Mouse (Mus musculus): ENCODE measurements around the gene Btg2.
A peak's percentile ranks its signal among the peaks of the same experiment; 100 is the strongest.

The Btg2 gene

DNA sequence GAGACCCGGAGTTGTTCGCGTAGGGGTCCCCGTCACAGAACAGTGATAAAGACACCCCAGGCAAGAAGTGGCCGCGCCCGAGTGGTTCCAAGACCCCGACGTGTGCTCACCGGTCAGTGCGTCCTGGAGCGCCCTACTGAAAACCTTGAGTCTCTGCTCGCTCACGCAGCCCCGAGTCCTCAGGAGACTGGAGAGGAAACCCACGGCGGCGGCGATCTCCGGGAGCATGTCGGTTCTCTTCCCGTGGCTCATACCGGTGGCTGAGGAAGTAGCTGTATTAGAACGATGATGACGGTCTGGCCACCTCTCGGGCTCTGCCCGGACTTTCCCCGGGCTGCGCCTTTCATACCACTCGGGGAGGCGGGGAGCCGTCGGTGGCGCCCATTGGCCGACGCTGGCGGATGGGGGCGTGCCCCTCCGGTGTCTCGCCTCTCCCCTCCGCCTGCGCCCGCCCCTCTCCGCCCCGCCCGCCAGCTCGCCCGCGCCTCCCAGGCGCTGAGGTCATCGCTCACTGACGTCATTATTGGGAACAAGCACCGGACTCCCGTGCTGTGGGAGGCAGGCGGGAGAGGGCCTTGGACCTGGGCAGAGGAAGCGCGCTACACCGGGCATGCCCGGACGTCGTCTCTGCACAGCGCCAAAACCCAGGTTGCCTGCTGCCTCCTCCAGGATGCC, at the start of gene Btg2:
Gene Btg2 (minus strand): TSS at position 319 of the 675 bp plus-strand sequence.
- peak; percentile 98 for DNase-seq

DNA sequence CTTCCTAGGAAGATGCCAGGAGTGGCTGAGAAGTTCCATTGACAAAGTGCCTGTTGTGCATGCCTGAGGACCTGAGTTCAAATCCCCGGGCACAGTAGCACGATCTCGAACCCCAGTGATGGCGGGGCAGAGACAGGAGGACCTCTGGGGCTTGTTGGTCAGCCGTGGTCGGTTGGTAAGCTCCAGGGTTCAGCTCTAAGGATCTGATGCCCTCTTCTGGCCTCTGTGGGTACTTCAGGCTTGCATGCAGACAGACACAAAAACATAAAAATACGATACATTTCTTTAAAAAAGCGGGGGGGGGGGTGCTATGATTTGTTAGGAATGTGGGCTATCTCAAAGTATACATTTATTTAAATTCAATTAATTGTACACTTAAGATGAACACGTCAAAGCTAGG, 43.3 kb upstream of the Btg2 start:
- peak; percentile 63 to 67 for DNase-seq

DNA sequence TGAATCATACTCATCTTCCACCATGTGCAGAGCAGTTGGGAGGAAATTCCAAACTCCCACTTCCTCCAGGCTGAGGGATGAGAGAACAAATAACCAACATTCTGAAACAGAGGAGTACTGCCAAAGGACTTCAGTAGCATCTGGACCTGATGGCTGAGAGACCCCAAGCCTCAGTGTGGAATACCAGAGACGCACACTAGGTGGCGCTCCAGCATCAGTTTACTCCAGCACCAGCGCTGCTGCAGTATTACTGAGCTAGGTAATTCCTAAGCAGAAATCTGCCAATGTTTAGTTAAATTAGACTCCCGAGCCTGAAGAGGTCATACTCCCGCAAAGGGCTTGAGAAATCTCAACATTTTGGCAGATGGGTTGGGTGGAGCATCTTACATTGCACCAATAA, 41.3 kb upstream of the Btg2 start:
- DNase-seq = peak; percentile 94 to 96

DNA sequence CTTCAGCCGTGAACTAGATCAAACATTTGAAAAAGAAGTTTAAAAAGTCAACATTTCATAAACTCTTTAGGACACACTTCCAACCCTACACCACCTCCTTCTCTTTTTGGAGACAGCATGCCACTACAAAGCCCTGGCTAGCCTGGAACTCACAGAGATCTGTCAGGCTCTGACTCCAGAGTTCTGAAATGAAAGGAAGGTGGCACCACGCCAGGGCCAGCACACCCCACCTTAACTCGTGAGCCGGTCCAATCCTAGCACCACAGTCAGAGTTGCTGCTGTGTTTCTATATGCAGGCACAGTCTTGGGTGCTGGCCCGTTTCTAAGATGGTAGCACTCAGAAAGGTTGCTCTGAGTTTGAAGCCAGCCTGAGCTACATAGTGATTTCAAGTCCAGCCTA, 38.2 kb upstream of the Btg2 start:
- no peak for DNase-seq

DNA sequence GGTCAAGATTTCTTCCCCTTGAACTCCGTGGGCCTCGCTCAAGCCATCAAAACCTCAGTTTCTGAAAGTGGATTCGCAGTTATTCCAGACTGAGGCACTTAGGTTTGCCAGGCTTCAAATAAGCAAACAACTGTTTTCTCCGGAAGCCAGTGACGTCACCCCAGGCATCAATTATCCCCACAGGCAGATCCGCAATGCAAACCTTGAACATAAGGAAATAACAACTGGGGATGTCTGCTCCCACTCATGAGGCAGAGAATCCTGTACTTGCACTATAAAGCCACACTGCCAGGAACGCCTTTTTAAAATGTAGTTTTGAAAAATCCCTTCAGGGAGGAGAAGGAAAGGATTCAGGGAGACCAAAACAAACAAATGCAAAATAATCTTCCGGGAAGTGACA, 36.5 kb upstream of the Btg2 start:
- DNase-seq = peak in 1 of 2 experiments; percentile 24

DNA sequence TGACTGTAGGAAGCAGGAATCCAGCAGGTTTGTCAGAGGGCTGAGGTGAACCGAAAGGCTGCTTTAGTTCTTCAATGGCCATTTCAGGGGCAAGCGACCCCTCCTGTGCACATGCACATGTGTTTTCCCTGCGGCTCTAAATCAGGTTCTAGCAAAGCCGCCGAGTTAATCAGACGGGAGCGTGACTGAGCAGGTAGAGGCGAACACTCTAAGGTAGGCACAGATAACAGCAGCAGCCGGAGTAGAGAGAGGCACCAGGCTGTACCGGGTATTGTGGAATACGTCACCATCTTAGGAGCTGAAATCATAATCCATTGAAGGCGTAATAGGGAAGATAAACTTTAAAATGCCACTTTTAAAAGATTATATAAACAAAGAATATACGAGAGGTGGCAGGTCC, 35.8 kb upstream of the Btg2 start:
- no peak for DNase-seq

DNA sequence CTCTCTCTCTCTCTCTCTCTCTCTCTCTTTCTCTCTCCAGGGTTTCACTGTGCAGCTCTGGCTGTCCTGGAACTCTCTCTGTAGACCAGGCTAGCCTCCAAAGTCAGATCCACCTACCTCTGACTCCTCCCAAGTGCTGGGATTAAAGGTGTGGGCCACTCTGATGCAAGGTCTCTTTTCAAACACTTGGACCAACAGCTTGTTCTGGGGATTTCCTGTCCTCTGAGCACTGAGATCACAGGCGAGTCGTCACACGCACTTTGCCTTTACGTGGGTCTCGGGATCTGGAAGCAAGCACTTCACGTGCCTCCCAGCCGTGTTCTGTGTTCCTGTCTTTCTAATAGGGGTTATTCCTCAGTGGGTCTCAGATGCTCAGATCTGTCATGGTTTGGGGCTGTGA, 35.1 kb upstream of the Btg2 start:
- no peak for DNase-seq

DNA sequence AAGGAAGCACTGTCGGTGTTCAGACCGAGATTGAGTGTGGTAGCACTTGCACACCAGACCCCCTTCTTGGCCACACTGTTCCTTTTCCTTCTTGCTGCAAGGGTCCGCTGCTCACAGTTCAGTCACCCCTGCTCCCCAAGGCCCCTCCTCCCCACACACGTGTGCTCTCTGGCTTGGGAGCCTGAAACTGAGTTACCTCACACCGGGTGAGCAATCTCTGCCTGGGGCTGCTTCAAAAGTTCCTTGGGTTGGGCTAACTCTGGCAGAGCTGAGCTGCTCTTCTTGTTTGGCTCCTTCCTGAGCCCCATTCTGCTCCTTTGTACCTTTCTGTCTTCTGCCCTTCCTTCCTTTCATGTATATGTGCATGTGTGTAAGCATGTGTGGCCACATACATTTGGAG, 34.6 kb upstream of the Btg2 start:
- DNase-seq = peak in 1 of 2 experiments; percentile 26

DNA sequence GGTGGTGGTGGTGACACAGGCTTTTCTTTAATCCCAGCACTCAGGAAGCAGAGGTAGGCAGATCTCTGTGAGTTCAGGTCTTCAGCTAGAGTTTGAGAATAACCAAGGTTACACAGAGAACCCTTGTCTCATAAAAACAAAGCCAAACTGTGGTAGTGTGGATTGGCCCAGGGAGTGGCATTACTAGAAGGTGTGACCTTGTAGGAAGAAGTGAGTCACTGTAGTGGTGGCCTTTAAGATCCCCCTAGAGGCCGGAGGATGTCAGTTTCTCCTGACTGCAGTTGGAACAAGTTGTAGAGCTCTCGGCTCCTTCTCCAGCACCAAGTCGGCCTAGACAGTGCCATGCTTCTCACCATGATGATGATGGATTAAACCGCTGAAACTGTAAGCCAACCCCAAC, 32.1 kb upstream of the Btg2 start, which contains the start of gene Chit1:
Gene Chit1 (plus strand): TSS at position 264 of the 400 bp plus-strand sequence.
- no peak for DNase-seq

DNA sequence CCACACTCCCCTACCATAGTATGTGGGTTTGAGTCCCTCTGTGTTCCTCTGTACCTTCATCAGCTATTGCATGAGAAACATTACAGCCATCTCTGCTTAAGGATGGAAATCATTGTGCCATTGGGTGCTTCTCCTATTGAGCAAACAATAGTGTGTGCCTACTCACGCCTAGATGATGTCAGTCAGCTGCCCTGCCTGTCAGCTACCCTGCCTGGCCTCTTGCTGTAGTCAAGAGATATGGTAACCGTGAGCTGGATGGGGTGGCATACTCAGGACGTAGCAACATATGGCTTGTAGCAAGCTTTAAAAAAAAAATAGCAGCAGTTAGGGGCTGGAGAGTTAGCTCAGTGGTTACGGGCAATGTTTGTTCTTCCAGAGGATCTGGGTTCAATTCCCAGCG, 31.5 kb upstream of the Btg2 start:
- DNase-seq = no peak

DNA sequence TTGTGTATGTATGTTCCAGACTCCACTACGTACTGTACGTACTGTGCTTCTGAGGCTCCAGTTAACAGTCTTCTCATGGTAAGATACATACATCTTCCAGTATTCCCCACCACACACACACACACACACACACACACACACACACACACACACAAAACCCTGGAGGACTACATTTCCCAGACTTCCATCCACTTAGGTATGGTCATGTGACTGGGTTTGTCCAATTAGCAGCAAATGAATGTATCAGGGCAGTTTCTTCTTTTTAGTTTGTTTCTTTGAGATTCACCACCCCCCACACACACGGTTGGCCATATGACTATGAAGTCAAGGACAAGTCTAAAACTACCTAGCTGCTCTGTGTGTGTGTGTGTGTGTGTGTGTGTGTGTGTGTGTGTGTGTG, 31.1 kb upstream of the Btg2 start:
- DNase-seq = no peak

DNA sequence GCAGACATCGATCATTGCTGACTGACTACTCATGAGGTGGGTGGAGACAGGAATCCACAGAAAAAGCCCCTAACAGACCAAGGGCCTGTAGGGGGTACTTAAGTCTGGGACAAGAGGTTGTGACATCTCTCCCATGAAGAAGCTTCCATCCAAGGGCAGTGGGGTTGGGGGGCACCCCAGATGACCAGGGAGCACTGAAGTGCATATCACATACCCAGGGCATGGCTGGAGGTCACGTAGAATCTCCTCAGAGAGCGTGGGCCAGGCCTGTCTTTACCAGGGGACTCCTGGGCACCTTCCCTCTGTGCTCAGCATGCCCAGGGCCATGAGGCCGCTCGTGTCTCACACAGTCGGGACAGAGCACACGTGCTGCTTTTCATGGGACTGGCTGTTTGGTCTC, 28.9 kb upstream of the Btg2 start:
- no peak for DNase-seq

DNA sequence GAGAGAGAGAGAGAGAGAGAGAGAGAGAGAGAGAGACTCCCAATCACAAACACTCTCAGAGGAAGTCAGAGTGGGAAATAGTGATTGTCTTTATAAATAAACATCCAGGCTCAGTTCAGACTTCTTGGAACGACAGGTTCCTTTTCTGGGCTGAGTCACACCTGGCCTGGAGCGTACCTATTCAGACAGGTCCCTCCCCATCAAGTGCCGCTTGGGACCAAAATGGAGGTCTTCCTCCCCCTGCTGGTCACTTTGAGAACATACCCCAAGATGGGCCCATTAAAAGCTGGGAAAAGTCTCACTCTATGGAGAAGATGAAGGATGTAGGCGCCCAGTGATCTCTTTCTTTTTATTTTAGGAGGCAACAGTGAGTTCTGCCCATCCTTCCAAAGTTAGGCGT, 27.8 kb upstream of the Btg2 start:
- peak; percentile 72 to 80 for DNase-seq

DNA sequence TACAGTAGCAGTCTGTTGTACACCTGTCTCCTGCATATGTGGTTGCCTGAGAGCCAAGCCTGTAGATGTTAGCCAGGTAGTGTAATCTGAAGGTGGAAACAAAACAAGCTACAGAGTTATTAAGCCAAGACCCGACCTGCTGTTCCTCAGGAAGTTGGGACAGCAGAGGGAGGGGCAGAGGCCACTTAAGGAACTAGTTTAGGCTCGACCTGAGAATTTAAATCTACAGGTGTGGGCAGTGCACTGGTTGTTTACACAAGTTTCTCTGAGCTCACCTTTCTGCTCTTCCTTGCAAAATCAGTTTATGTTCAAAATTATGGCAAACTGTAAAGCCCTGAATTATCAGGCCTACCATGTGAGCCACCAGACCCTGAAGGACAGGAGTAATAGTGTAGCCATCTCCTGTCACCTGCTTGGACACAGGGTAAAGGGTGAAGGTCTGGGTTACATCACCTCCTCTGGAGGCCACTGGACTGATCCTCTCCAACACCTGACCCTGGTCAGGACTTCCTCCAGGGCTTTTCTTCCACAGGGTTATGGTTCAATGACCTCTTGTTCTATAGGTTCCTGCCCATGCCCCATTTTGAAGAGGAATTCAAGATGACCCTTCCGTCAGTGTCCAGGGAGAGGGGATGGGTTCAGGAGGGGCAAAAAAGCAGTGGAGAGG, 27.0 kb upstream of the Btg2 start:
- DNase-seq = no peak

DNA sequence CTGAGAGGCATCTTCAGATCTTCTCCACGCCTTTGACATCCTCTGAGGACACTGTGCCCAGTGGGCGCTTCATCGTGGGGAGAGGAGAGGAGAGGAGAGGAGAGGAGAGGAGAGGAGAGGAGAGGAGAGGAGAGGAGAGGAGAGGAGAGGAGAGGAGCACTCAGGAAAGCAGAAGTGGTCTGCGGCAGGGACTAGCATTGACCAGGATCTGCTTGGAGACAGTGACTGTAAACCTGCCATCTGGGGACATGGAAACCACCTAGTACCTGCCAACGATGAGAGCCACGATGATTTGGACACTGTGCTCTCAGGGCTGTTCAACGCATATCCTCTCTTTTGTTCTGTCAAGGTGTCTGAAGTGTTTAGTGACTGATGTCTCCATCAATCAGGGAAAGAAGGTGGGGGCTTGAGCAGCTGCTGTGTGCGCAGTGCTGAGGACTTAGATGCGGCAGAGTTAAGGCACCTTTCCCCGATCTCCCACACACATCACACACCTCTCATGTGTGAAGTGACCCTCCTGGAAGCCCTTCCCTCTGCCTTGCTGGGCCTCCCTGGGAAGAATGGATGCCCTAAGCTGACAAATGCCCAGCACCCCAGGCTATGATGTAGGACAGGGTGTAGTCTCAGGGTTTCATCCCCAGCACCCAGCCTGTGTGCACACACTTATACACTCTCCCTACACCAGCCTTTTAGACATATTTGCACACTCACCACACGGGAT, 26.3 kb upstream of the Btg2 start:
- no peak for DNase-seq

DNA sequence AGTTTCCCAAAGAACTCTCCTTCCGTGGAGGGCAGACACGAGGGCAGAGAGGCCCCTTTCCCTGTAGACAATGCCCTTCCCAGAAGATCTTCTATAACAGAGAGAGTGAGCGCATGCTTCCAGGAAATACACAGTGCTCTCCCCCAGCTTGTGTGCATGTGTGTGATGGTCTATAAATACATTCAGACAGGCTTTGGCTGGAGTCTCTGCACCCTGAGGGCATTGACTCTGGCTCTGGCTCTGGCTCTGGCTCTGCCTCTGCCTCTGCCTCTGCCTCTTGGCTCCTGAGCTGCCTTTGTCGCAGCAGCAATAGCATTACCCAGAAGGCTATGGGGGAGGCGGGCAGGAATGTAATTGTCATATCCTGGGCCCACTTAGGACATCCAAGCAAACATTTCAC, 24.9 kb upstream of the Btg2 start:
- no peak for DNase-seq

DNA sequence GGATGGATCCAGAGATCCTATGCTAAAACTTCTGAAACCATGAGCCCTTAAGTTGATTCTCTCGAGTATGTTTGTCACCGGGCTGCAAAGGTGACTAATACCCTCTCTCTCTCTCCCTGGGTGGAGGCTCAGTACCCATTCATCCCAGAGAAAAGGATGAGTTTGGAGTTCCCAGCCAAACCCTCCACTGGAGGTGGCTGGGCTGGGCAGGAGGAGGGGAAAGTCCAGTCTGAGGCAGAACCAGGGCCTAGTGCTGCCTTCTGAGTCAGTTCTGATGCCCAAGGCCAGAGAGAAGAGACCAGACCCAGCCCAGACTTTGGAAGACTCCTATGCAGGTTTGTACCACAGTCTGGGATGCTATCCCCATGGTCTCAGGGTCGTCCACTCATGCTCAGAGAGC, 22.7 kb upstream of the Btg2 start:
- no peak for DNase-seq

DNA sequence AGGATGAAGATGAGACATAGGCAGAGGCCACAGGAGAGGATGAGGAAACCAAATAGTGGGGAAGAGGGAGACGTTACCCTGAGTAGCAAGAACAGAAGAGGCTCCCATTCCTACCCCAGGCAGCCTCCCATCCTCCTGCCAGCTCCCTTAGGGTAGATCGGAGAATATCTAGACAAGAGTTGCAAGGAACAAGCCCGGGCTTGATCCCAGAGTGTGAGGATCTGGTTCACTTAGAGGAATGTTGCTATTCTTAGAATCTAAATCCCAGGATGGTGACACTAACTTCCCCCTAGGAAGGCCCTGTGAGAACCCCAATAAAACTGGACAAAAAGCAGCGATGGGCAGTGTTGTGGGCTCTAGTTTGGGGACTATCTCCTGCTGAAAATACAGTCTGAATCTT, 22.0 kb upstream of the Btg2 start:
- DNase-seq = no peak

DNA sequence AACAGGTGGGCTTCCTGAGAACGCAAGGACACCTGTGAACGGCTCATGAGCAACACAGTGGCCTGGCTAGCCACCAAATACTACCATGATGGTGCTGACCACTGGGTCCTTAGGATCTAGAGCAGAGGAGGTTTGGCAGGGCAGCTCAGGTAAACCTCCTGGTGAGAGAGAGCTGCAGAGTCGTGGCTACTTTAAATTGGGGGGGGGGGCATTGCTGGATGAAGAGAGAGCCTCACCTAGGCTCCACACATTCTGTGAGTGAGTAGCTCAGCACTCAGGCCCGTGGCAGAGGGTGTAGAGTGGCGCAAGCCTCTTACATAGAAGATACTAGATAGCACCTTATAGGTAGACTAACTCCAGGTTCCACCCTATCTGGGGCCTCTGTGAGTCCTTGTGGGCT, 21.5 kb upstream of the Btg2 start:
- no peak for DNase-seq

DNA sequence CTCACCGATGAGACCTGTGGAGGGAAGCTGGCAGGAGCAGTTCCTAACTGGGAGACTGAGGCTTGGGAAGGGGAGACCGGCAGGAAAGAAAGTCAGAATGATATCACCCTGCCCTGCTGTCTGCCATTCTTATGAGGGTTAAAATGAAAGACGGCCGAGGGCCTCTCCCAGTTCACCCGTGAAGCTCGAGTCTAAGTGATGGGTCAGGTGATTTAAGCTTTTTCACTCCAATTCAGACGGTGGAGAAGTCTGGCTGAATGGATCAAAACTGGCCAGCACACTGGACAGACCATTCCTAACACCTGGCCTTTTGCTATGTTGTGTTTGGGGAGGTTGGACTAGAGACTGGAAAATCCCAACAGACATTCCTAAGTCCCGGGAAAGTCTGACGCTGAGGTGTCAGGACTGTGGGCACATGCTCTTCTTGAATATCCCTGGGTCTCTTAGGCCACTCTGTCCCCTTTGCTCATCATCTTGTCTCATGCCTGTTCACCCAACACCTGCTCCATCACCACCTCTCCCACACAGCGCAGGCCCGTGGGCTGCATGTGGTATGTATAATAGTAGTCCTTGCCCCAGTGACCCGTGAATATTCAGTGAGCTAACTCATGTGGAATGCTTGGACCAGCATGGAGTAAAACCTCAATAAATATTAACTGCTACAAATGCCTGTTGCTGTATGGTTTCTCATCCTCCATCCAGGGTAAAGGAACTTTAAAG, 20.8 kb upstream of the Btg2 start:
- DNase-seq = peak; percentile 49 to 74

DNA sequence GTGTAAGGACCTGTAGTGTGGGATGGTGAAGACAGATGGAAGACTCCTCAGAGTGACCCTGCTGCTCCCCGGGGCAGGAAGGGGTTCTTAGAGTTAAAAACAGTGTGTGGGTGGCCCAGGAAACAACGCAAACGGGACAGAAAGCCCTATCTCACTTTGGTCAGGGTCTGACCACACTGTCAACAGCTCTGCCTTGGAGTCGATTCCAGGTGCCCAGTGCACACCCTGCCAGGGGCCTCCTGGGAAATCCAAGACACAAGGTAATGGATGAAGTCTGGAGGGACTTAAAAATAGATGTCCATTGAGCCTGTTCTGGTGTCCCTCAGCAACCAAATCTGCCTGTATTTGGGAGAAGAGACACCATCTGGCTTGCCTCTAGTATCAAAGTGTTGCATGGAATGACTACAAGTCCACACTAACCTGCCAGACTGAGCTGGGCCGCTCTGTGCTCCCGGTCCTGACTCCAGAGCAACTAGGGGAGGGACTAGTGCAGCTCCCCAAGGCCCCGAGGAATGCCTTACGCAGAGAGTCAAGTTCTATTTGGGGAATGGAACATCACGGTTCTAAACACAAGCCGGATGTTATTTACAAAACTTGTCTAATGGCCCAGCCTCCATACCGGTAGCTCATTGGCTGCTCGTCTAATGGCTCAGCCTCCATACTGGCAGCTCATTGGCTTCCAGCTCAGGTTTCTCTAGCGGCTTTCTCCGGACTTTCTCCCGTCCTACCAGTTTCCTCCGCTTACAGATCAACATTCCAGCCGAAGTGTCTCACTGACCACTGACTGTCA, 20.0 kb upstream of the Btg2 start:
- DNase-seq = peak; percentile 78 to 88

DNA sequence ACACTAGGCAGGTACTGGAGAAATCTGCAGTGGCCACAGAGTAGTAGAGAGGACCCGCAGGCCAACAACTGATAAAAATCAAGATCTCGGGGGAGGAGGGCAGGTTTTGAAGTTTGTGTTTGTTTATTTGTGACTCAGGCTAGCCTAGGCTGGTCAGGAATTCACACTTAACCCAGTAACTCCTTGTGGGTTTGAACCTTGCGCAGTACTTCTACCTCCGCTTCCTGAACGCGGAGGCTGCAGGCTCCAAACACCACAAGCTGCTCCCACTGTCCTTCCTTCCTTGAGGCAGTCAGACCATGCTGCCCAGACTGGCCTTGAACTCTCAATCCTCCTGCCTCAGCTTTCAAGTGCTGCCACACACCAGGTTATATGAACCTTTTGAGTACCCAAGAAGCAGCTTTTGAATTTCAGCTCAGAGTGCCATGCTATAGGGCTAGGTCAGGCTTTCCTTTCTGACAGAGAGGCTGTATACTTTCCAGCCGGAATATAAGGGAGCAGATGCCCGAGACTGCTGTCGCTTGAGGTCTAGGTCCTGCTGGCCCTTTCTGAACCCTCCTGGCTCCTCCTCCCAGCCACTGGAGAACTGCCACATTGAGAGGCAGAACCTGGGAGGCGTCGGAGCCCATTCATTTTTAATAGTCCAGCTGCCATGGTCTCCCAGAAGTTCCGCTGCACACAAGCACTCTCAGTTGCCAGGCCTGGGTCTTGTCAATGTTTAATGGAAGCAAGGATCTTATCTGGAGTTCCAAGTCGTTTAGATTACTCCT, 19.2 kb upstream of the Btg2 start:
- DNase-seq = peak; percentile 72 to 80

Measured in kidney, postnatal 4 days (tissue).